Mouse (Mus musculus): Measurements from ENCODE around the gene Zbtb20.

DNA sequence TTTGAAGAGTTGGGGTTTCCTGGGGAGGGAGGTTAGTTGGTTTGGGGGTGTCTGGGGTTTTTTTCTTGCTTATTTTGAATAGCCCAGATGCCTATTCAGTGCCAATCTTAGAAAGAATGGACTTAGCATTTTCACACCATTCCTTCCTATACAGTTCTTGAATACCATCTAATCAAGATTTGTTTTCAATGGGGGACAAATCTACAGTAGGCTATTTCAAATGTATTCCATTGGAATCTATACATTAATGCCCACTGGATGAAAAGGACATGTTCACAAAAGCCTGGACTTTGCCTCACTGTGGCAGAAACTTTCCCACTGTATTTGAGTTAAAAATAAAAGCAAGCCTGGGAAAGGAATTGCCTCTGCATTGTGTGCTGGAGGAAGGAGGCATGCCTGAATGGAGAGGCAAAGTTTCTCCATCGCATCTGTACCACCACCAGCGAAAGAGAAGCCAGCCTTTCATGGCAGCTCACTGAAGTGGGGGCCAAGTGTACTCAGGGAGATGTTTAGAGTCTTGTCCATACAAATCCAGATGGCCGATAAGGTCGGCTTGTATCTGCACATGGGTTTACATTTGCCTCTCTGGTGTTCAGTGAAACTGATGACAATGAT lies 728.8 kb downstream of the Zbtb20 start:
- TF ChIP-seq CTCF (IDR thresholded peaks at IDR 0.05; ENCODE audit: low read depth) (no peak), EP300 (IDR thresholded peaks at IDR 0.05; ENCODE audit: low read depth) (no peak)

Data from heart, postnatal 0 days (tissue).